Mouse (Mus musculus): ENCODE measurements at regions not wholly inside any gene's neighbourhood (a gene's known extent, or its start where the extent isn't known, plus 50 kb on each side); places are given as distances from the start of the nearest gene placed in this dataset.

- Histone ChIP-seq H3K27me3 (ENCODE audit: insufficient read depth, low read length) (no peaks in the 10 kb centered on the region), H3K36me3 (replicated peaks) (no peaks in the 10 kb centered on the region), H3K4me3 (ENCODE audit: low read depth, low read length) (no peak overlapping the region), H3K4me1 (ENCODE audit: insufficient read depth, low read depth, low read length) (no peaks in the 10 kb centered on the region), H3K9me3 (replicated peaks) (no peaks in the 10 kb centered on the region)
- DNase-seq (ENCODE audit: low spot score) (no peak), ATAC-seq (ENCODE audit: extremely low read depth, insufficient number of reproducible peaks, low FRiP score, poor library complexity, severe bottlenecking) (no peak)
- TF ChIP-seq POLR2AphosphoS5 (IDR thresholded peaks at IDR 0.05; ENCODE audit: insufficient replicate concordance, low read depth, low read length) (no peak), GATA2 (IDR thresholded peaks at IDR 0.05; ENCODE audit: borderline replicate concordance, low read depth, low read length) (no peak), GATA1 (IDR thresholded peaks at IDR 0.05; ENCODE audit: borderline replicate concordance, low read length) (no peak), TAL1 (conservative IDR thresholded peaks at IDR 0.05; ENCODE audit: low read depth, low read length) (no peak), CTCF (IDR thresholded peaks at IDR 0.05; ENCODE audit: low read depth, low read length) (no peak)
These were observed 89.3 kb upstream of the Actbl2 start for GRCm38 (mm10) chr13:111165538-111165937.

- no peaks in the 10 kb centered on the region for H3K4me1 ChIP-seq (ENCODE audit: insufficient read depth, low read depth, low read length)
- no peak for TF ChIP-seq CTCF (IDR thresholded peaks at IDR 0.05; ENCODE audit: low read depth, low read length)
These were observed 84.3 kb upstream of the Actbl2 start for GRCm38 (mm10) chr13:111170269-111171165.

GRCm38 (mm10) chr13:111179186-111179585 is 75.6 kb upstream of the Actbl2 start:
- no peaks in the 10 kb centered on the region for H3K9me3 ChIP-seq (replicated peaks)
- DNase-seq (ENCODE audit: low spot score) (no peak), ATAC-seq (ENCODE audit: extremely low read depth, insufficient number of reproducible peaks, low FRiP score, poor library complexity, severe bottlenecking) (no peak)
- no peaks in the 10 kb centered on the region for H3K4me1 ChIP-seq (ENCODE audit: insufficient read depth, low read depth, low read length)
- H3K4me3 ChIP-seq (ENCODE audit: low read depth, low read length) = no peak overlapping the region
- H3K27me3 ChIP-seq (ENCODE audit: insufficient read depth, low read length) = no peaks in the 10 kb centered on the region
- no peaks in the 10 kb centered on the region for H3K36me3 ChIP-seq (replicated peaks)
- TF ChIP-seq GATA1 (IDR thresholded peaks at IDR 0.05; ENCODE audit: borderline replicate concordance, low read length) (no peak), POLR2AphosphoS5 (IDR thresholded peaks at IDR 0.05; ENCODE audit: insufficient replicate concordance, low read depth, low read length) (no peak), CTCF (IDR thresholded peaks at IDR 0.05; ENCODE audit: low read depth, low read length) (no peak), GATA2 (IDR thresholded peaks at IDR 0.05; ENCODE audit: borderline replicate concordance, low read depth, low read length) (no peak), TAL1 (conservative IDR thresholded peaks at IDR 0.05; ENCODE audit: low read depth, low read length) (no peak)

More at GRCm38 (mm10) chr13:111170269-111171165, 84.3 kb upstream of the Actbl2 start:
- H3K4me3 ChIP-seq (ENCODE audit: low read depth, low read length) = no peak overlapping the region
- ATAC-seq (ENCODE audit: extremely low read depth, insufficient number of reproducible peaks, low FRiP score, poor library complexity, severe bottlenecking) = no peak
- no peaks in the 10 kb centered on the region for H3K9me3 ChIP-seq (replicated peaks)
- no peaks in the 10 kb centered on the region for H3K27me3 ChIP-seq (ENCODE audit: insufficient read depth, low read length)
- H3K36me3 ChIP-seq (replicated peaks) = no peaks in the 10 kb centered on the region
- DNase-seq (ENCODE audit: low spot score) = no peak

GRCm38 (mm10) chr13:111183293-111183692 is 71.5 kb upstream of the Actbl2 start:
- no peaks in the 10 kb centered on the region for H3K36me3 ChIP-seq (replicated peaks)
- ATAC-seq (ENCODE audit: extremely low read depth, insufficient number of reproducible peaks, low FRiP score, poor library complexity, severe bottlenecking) = no peak
- H3K4me3 ChIP-seq (ENCODE audit: low read depth, low read length) = no peak overlapping the region
- H3K9me3 ChIP-seq (replicated peaks) = no peaks in the 10 kb centered on the region
- no peaks in the 10 kb centered on the region for H3K27me3 ChIP-seq (ENCODE audit: insufficient read depth, low read length)
- no peak for TF ChIP-seq TAL1 (conservative IDR thresholded peaks at IDR 0.05; ENCODE audit: low read depth, low read length)
- TF ChIP-seq GATA2 (IDR thresholded peaks at IDR 0.05; ENCODE audit: borderline replicate concordance, low read depth, low read length) = no peak
- TF ChIP-seq GATA1 (IDR thresholded peaks at IDR 0.05; ENCODE audit: borderline replicate concordance, low read length) = no peak
- no peak for TF ChIP-seq CTCF (IDR thresholded peaks at IDR 0.05; ENCODE audit: low read depth, low read length)
- TF ChIP-seq POLR2AphosphoS5 (IDR thresholded peaks at IDR 0.05; ENCODE audit: insufficient replicate concordance, low read depth, low read length) = no peak
- H3K4me1 ChIP-seq (ENCODE audit: insufficient read depth, low read depth, low read length) = no peaks in the 10 kb centered on the region
- no peak for DNase-seq (ENCODE audit: low spot score)

GRCm38 (mm10) chr13:111185799-111186198 is 69.0 kb upstream of the Actbl2 start:
- H3K4me1 ChIP-seq (ENCODE audit: insufficient read depth, low read depth, low read length) = no peaks in the 10 kb centered on the region
- ATAC-seq (ENCODE audit: extremely low read depth, insufficient number of reproducible peaks, low FRiP score, poor library complexity, severe bottlenecking) (no peak), DNase-seq (ENCODE audit: low spot score) (no peak)
- H3K27me3 ChIP-seq (ENCODE audit: insufficient read depth, low read length) = no peaks in the 10 kb centered on the region
- H3K9me3 ChIP-seq (replicated peaks) = no peaks in the 10 kb centered on the region
- H3K4me3 ChIP-seq (ENCODE audit: low read depth, low read length) = no peak overlapping the region
- TF ChIP-seq POLR2AphosphoS5 (IDR thresholded peaks at IDR 0.05; ENCODE audit: insufficient replicate concordance, low read depth, low read length) (no peak), GATA2 (IDR thresholded peaks at IDR 0.05; ENCODE audit: borderline replicate concordance, low read depth, low read length) (no peak), CTCF (IDR thresholded peaks at IDR 0.05; ENCODE audit: low read depth, low read length) (no peak), GATA1 (IDR thresholded peaks at IDR 0.05; ENCODE audit: borderline replicate concordance, low read length) (no peak), TAL1 (conservative IDR thresholded peaks at IDR 0.05; ENCODE audit: low read depth, low read length) (no peak)
- H3K36me3 ChIP-seq (replicated peaks) = no peaks in the 10 kb centered on the region

- no peaks in the 10 kb centered on the region for H3K36me3 ChIP-seq (replicated peaks)
- no peak overlapping the region for H3K4me3 ChIP-seq (ENCODE audit: low read depth, low read length)
- no peaks in the 10 kb centered on the region for H3K9me3 ChIP-seq (replicated peaks)
- DNase-seq (ENCODE audit: low spot score) = no peak
- no peaks in the 10 kb centered on the region for H3K27me3 ChIP-seq (ENCODE audit: insufficient read depth, low read length)
- H3K4me1 ChIP-seq (ENCODE audit: insufficient read depth, low read depth, low read length) = no peaks in the 10 kb centered on the region
- TF ChIP-seq TAL1 (conservative IDR thresholded peaks at IDR 0.05; ENCODE audit: low read depth, low read length) = no peak
- no peak for TF ChIP-seq GATA1 (IDR thresholded peaks at IDR 0.05; ENCODE audit: borderline replicate concordance, low read length)
- TF ChIP-seq GATA2 (IDR thresholded peaks at IDR 0.05; ENCODE audit: borderline replicate concordance, low read depth, low read length) = no peak
- TF ChIP-seq POLR2AphosphoS5 (IDR thresholded peaks at IDR 0.05; ENCODE audit: insufficient replicate concordance, low read depth, low read length) = no peak
- TF ChIP-seq CTCF (IDR thresholded peaks at IDR 0.05; ENCODE audit: low read depth, low read length) = no peak
- ATAC-seq (ENCODE audit: extremely low read depth, insufficient number of reproducible peaks, low FRiP score, poor library complexity, severe bottlenecking) = no peak
These were observed 68.0 kb upstream of the Actbl2 start for GRCm38 (mm10) chr13:111186833-111187232.

Measured in G1E (cell line).